Mouse (Mus musculus) neutrophil, adult 59 days (primary cell): ENCODE results near the gene Abo. TPM values are rescaled to one million over a fixed set of nuclear protein-coding genes. Genes with fewer than 3 reads are reported as not detected.

ENCODE experiments used
- total RNA-seq, 2 experiments: library from RNA; stranded (reverse); gene quantifications; 1 replicate in 1 of 2; 2 replicates in 1 of 2; pipeline ENCODE4 v1.2.4; 2023

Abo gene
- total RNA-seq, result not detected

DNA sequence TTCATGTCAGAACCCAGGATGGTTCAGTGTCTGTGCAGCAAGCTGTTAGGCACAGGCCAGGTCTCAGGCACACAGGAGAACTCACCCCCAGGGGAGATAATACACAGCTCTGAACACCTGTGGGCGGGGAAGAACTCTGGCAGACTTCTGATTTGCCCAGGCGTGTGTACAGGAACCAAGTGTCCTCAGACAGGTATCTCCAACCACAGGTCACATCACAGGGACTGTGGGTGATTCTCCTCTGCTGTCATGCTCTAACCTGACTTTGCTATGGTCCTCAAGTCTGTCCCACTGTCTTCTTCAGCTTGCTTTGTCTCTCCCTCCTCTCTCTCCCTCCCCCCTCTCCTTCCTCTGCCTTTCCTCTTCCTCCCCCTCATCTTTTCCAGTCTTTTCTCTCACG, at the start of gene Abo:
Gene Abo (minus strand): TSS at position 101 of the 400 bp plus-strand sequence.

DNA sequence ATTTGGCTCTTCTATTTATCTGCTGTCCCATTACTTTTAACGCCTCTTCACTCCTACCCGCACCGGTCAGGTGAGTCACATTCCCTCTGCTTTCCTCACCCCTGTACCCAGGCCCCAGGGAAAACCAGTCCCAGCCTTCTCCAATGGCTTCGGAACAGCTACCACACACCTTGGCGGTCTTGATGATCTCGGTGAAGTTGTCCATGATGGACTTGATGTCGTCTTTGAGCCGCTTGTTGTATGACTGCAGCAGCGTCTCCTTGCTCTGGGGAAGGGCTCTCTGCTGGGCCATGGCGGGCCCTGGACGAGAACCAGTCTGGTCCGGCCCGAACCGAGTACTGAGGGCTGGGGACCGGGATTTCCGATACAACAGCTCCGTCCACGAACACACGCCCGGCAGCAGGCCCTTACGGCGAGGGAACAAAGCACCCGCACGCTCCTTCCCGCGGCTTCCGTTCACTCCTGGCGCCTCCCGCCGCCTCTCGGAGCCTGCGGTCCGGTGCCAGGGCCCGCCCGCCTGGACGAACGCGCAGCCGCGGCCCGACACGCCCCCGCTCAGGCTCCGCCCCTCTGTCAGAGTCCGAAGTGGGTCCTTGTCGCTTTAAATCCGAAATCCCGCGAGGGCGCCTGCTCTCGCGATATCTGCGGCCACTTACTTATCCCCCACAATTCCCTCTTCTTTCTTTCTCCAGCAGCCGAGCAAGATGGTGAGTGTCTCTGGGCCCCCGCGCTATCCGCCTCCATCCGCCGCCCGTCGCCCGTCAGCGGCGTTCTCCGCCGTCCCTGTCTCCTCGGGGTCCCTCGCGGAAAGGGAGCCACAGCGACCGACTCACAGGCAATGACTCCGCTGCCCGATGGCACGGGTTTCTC, 45.6 kb upstream of the Abo start, which contains the start of the genes Med22 and Rpl7a:
Gene Med22 (minus strand): TSS at position 554 of the 870 bp plus-strand sequence.
Gene Rpl7a (plus strand): TSS at position 641 of the 870 bp plus-strand sequence.

DNA sequence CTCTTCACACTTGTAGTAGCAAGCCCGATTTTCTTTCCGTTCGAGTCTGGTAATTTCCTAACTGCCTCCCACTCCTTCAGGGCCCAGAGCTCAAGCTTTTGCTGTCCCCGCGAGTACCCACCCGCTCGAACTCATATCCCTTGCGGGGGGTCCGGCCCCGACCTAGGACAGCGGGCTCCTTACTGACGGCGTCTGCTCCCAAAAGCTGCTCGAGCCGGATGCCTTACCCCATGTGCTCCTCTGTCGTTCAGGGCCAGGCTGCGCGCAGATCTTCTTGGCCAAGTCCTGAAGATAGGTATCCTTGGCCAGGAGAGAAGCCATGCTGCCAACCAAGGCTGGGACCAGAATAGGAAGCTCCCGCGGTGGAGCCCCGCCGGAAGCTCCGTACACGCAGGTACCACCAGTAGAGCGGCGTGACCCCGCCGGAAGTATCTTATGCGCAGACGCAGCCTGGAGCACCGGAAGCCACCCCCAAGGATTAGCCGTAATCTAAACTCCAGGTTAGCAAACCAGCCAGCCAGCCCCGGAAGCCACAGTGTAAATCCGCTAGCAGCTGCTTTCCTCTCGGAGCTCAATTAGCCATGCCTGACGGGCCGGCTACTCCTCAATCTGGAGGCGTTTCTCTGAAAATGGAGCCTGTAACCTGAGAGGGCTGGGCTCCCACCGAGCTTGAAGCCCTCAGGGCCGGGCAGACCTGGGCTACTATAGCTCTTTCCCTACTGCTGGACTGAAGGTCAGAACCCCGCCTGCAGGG, 37.9 kb upstream of the Abo start, which contains the start of gene Surf6:
Gene Surf6 (minus strand): TSS at position 413 of the 754 bp plus-strand sequence.

Other genes starting within 250 kb of the Abo start
- gene Fam69b, start 236.5 kb downstream of the Abo start, total RNA-seq, result 1 to 10 TPM; 1.4 TPM
- gene Lcn4, start 193.7 kb downstream of the Abo start, total RNA-seq, result under 1 TPM in 1 of 2 experiments, not detected in 1; 0.64 TPM
- 10 to 100 TPM; 15.8 to 19.1 TPM for gene Surf6, start 37.9 kb upstream of the Abo start, total RNA-seq
- 10 to 100 TPM; 22.3 to 25.3 TPM for gene Med22, start 45.7 kb upstream of the Abo start, total RNA-seq
- 100 to 1,000 TPM; 351 to 391 TPM for gene Rpl7a, start 45.8 kb upstream of the Abo start, total RNA-seq
- gene Surf2, start 51.4 kb upstream of the Abo start, total RNA-seq, result 10 to 100 TPM; 12.3 to 15.2 TPM
- gene Surf1, start 51.6 kb upstream of the Abo start, total RNA-seq, result 10 to 100 TPM; 44.7 to 49.2 TPM
- 100 to 1,000 TPM in 1 of 2 experiments, 10 to 100 TPM in 1; 93.0 to 109 TPM for gene Surf4, start 68.9 kb upstream of the Abo start, total RNA-seq
- not detected for gene Stkld1, start 69.1 kb upstream of the Abo start, total RNA-seq
- gene Rexo4, start 99.4 kb upstream of the Abo start, total RNA-seq, result 10 to 100 TPM; 23.1 to 23.8 TPM
- not detected for gene Adamts13, start 108.4 kb upstream of the Abo start, total RNA-seq
- gene Cacfd1, start 144.9 kb upstream of the Abo start, total RNA-seq, result 10 to 100 TPM in 1 of 2 experiments, 1 to 10 TPM in 1; 9.1 to 15.3 TPM
- gene Slc2a6, start 163.0 kb upstream of the Abo start, total RNA-seq, result 10 to 100 TPM; 78.7 to 96.5 TPM
- not detected for gene Mymk, start 207.2 kb upstream of the Abo start, total RNA-seq
- gene Adamtsl2, start 214.4 kb upstream of the Abo start, total RNA-seq, result not detected